Mouse (Mus musculus) stomach, embryonic 16.5 days (tissue): ENCODE measurements at regions not wholly inside any gene's neighbourhood (a gene's known extent, or its start where the extent isn't known, plus 50 kb on each side); places are given as distances from the start of the nearest gene placed in this dataset.

Experiments used
- ATAC-seq: fragments of 200-750 bp; cut with Nextera tagmentation; 2 replicates; pipeline ENCODE4 v1.8.0; 2017; ENCODE audit warnings: moderate number of reproducible peaks, moderate TSS enrichment; ENCODE audit not compliant: insufficient read depth, low FRiP score
- H3K27ac ChIP-seq: fragments of 300-500 bp; sonication (generic); 2 replicates; pipeline ENCODE4 v1.5.1; 2014; ENCODE audit warnings: low read length
- H3K27me3 ChIP-seq: fragments of 300-500 bp; sonication (generic); 2 replicates; pipeline ENCODE4 v1.6.1; 2014; ENCODE audit warnings: low read length, control low read depth, mixed read lengths; ENCODE audit not compliant: control insufficient read depth, insufficient read depth
- H3K36me3 ChIP-seq: fragments of 300-500 bp; sonication (generic); 2 replicates; pipeline ENCODE4 v1.6.1; 2014; ENCODE audit warnings: low read length; ENCODE audit not compliant: control insufficient read depth, insufficient read depth
- H3K4me1 ChIP-seq: fragments of 300-500 bp; sonication (generic); 2 replicates; pipeline ENCODE4 v1.6.1; 2014; ENCODE audit warnings: low read length, control low read depth, mixed read lengths; ENCODE audit not compliant: control insufficient read depth, insufficient read depth
- H3K4me2 ChIP-seq: fragments of 300-500 bp; sonication (generic); 2 replicates; pipeline ENCODE4 v1.6.1; 2014; ENCODE audit warnings: low read depth, low read length, mixed read lengths
- H3K4me3 ChIP-seq: fragments of 300-500 bp; sonication (generic); replicated peaks from 2 replicates; pipeline ENCODE4 v1.5.1; 2014; ENCODE audit warnings: mild to moderate bottlenecking, low read length
- H3K9ac ChIP-seq: fragments of 300-500 bp; sonication (generic); 2 replicates; pipeline ENCODE4 v1.6.1; 2014; ENCODE audit warnings: low read length
- H3K9me3 ChIP-seq: fragments of 300-500 bp; sonication (generic); replicated peaks from 2 replicates; pipeline ENCODE4 v1.6.1; 2016; ENCODE audit warnings: low read length, control low read depth; ENCODE audit not compliant: control insufficient read depth
- WGBS: fragments of 180-500 bp; shearing (Covaris S2); extraction: QIAGEN DNeasy Blood & Tissue Kit; methylation state at CpG from one replicate; pipeline ENCODE4 v1.1.7; 2014; 5-methylcytosine and 5-hydroxymethylcytosine counted together

DNA sequence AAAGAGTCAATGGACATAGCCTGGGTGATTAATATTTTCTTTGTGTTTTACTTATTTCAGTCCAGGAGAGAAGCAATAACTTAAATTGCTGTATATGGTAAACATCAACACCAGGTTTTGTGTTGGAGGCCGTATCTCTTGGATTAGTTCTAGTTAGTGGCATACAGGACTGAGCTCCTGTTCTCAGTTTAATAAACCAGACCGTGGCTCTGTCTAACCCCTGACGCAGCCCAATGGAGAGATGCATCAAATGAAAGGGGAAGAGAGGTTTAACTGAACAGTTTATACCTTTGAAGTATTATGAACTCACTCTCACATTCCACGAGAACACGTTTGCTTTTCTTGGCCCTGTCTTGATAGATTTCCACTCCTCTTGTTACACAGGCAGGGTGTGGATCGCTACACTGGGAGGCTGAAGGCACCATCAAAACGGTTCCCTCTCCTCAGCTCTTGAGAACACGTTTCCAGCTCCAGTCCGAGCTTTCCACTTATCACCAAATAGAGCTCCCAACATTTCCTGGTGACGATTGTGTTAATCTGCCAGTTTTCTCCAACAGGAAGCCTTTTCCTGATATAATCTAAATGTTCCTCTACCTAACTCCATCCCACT, 54.0 kb upstream of the Cerkl start:
- Histone ChIP-seq H3K36me3 (no peaks in the 10 kb centered on the region), H3K4me3 (no peak overlapping the region), H3K4me1 (peaks cover 4% of the 10 kb centered on the region; the same call in 1 of the 2 replicates), H3K9me3 (no peaks in the 10 kb centered on the region), H3K4me2 (no peak overlapping the region), H3K27ac (no peak overlapping the region), H3K27me3 (no peaks in the 10 kb centered on the region), H3K9ac (no peak overlapping the region)
- no peak for ATAC-seq
- WGBS: 60% methylated on average over 10 of the region's 10 CpGs

DNA sequence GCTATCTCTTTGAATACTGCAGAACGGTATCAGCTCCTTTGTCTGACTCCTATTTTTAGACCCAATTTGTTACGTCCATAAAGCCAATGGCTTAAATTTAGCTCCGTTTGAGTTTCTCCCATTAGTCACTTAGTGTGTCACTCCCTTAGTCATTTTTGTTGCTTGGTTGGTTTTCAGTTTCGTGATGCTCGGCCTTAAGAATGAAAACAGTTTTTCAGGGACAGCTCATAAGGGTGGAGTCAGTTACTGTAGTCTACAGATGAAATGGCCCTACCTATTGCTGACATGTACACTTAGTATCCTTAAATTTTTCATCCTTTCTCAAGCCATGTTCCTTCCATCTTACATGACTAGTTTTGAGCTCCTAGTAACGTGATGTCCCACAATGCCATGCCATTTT, 54.5 kb upstream of the Cerkl start:
- no peak overlapping the region for H3K4me2 ChIP-seq
- ATAC-seq: no peak
- H3K4me1 ChIP-seq: peaks cover 4% of the 10 kb centered on the region; the same call in 1 of the 2 replicates
- H3K9ac ChIP-seq: no peak overlapping the region
- H3K27ac ChIP-seq: no peak overlapping the region
- no peaks in the 10 kb centered on the region for H3K27me3 ChIP-seq
- WGBS: 63% methylated on average over 6 of the region's 6 CpGs
- no peaks in the 10 kb centered on the region for H3K9me3 ChIP-seq
- H3K36me3 ChIP-seq: no peaks in the 10 kb centered on the region
- H3K4me3 ChIP-seq: no peak overlapping the region

DNA sequence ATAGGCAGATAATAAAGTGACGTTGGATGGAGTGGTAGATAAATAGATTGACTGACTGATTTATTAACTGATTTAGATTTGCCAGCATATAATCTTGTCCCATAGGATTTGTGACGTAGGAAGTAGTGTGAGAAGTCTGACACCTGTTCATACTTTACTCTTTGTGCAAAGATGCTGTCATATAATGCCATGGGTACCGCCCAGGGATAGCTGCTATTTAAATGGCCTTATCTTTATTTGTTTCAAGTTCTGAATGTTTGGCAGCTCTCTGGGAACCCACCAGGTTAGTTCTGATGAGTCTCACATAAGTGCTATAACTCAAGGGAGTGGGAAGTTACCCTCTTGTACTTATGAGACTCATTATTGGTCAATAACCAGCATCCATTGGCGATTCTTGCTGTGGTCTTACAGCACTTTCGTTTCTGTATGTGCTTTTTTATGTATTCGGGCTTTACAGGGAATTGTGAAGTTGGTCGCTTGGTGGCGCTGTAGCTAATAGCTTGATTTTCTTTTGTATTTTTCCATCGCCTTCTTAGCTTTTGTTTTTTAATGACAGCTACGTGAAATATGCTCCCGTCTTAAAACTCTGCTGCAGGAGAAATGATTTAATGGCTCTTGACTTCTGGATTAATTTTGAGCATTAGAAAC, 55.2 kb upstream of the Cerkl start:
- WGBS: 20% methylated on average over 11 of the region's 11 CpGs
- no peak for ATAC-seq
- Histone ChIP-seq H3K27me3 (no peaks in the 10 kb centered on the region), H3K9ac (0 out of 2 replicates have a peak overlapping the region, but pooled peaks have one; percentile 51), H3K4me3 (no peak overlapping the region; the same call in 1 of the 2 replicates), H3K27ac (no peak overlapping the region; the same call in 1 of the 2 replicates), H3K4me1 (peaks cover 4% of the 10 kb centered on the region; the same call in 1 of the 2 replicates), H3K36me3 (no peaks in the 10 kb centered on the region), H3K4me2 (peak overlapping the region; percentile 39), H3K9me3 (no peaks in the 10 kb centered on the region)

DNA sequence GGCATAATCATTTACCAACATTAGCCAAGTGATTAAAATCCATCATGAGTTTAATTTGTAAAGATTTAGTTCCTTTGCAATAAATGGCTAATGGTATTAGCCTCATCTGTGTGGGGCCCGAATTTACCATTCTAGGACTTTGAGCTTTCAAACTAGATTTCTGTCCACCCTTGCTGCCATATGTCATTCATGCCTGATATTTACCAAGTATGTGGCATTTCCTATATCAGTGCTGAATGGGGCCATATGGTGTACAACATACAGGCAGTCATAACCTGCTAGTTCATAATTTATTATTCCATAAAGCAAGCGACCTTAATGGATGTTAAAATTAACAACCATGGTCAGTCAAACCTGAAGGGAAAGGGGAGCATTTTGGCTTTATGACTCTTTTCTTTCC, 55.8 kb upstream of the Cerkl start:
- Histone ChIP-seq H3K36me3 (no peaks in the 10 kb centered on the region), H3K27me3 (no peaks in the 10 kb centered on the region), H3K4me3 (no peak overlapping the region), H3K9me3 (no peaks in the 10 kb centered on the region), H3K4me1 (peaks cover 4% of the 10 kb centered on the region; the same call in 1 of the 2 replicates), H3K4me2 (peak overlapping the region; percentile 39), H3K9ac (no peak overlapping the region), H3K27ac (no peak overlapping the region)
- no peak for ATAC-seq
- 49% methylated on average over 2 of the region's 2 CpGs for WGBS

DNA sequence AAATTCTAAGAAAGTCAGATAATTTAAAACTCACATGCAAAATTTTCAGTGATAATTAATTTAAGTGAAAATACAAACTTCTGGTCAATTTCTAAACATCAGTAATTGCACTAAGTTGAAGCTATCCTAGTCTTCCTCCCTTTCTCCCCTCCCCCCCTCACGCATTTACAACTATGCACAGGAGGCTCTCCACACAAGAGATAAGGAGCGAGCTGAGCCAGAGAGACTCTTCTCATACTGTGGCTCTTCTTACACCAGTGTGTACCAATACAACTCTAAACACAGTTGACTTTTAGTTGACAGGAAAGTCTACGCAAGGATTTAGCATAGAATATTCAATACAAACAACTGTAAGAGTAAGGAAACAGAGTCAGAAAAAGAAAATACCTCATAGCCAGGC, 57.1 kb upstream of the Cerkl start:
- Histone ChIP-seq H3K27me3 (no peaks in the 10 kb centered on the region), H3K36me3 (no peaks in the 10 kb centered on the region), H3K4me3 (no peak overlapping the region), H3K9ac (no peak overlapping the region), H3K9me3 (no peaks in the 10 kb centered on the region), H3K27ac (no peak overlapping the region), H3K4me1 (peaks cover 4% of the 10 kb centered on the region; the same call in 1 of the 2 replicates), H3K4me2 (no peak overlapping the region)
- 71% methylated on average over 3 of the region's 3 CpGs for WGBS
- ATAC-seq: no peak

DNA sequence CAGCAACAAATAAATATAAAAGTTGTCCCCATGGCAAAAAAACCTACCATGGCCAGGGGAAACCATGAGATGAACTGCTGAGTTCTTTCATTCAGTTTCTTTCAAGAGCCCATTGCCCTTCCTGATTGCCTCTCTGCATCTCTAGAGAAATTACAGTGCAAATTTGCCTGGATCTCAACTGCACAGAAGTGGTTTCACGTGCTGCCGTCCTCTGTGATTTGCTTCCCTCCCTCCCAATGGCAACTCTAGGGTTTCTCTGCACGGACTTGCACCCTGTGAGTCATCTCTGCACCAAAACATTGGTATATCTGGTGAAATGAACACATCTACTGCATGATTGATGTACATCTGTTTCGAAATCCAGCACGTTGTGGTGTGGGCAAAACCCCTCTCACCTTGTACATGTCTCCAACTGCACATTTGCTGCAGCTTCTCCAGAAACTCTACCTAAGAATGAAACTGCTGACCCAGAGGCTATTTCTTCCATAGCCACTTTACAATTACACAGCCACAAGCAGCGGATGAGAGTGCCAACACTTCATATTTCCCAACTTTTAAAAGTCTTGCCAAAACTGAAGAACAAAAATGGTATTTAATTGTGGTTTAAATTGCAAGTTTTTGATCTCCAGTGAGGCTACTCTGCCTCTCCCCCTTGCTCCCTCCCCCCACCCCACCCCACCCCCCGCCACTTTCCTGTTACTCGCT, 61.6 kb upstream of the Cerkl start:
- Histone ChIP-seq H3K4me3 (no peak overlapping the region), H3K9ac (no peak overlapping the region), H3K4me2 (no peak overlapping the region), H3K36me3 (no peaks in the 10 kb centered on the region), H3K4me1 (peaks cover 3% of the 10 kb centered on the region; the same call in 1 of the 2 replicates), H3K27ac (0 out of 2 replicates have a peak overlapping the region, but pooled peaks have one; percentile 34), H3K9me3 (no peaks in the 10 kb centered on the region), H3K27me3 (no peaks in the 10 kb centered on the region)
- WGBS: 70% methylated on average over 8 of the region's 8 CpGs
- ATAC-seq: no peak

DNA sequence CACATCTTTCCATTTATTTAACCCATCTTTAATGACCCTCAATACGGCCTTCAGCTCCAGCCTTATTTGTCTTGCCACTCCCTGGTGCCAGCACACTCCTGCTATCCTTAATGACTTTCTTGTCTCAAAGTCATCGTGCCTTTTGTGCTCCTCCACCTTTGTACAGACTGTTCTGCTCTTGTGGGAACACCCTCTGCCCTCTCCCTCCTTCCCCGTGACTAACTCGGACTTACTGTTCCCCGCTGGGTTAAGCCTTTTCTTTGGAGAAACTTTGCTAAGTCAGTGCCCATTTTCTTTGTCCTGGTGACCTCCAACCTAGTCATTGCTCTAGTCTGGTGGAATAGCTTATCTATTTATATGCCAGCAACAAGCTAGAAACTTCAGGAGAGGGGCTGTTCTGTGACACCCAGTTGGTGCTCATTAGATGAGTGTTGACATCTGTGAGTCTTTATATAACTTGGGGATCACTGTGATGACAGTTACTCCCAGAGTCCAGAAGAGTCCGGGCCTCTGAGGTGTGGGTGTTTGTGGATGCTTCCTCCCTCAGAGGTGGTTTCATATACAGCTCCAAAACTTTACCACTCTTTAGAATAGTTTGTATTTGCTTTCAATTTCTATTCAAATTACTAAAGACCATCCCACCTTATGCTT, 63.3 kb upstream of the Cerkl start:
- Histone ChIP-seq H3K4me2 (no peak overlapping the region), H3K9me3 (no peaks in the 10 kb centered on the region), H3K9ac (no peak overlapping the region), H3K4me3 (no peak overlapping the region), H3K36me3 (no peaks in the 10 kb centered on the region), H3K27me3 (no peaks in the 10 kb centered on the region), H3K27ac (peak overlapping the region; percentile 29; the same call in 1 of the 2 replicates), H3K4me1 (peaks cover 3% of the 10 kb centered on the region; the same call in 1 of the 2 replicates)
- peak; percentile 85 for ATAC-seq
- 64% methylated on average over 6 of the region's 6 CpGs for WGBS

DNA sequence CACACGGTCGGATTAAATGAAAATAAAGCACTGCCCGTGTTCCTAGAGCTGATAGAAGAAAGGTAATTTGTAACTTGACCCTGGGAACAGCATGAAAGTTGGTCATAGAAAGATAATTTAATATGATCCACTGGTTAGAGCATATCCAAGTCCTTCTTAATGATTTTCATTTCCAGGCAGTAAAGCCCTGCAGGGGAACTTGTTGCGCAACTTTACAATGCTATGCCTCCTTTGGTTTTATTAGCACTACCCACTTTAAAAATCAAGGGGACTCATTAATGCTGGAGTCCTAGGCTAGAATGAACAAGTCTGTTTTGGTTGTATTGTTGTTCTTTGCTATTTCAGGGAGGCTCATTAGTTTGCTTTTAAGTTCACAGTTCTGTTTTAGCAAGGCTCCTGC, 66.9 kb upstream of the Cerkl start:
- Histone ChIP-seq H3K36me3 (no peaks in the 10 kb centered on the region), H3K9me3 (no peaks in the 10 kb centered on the region), H3K9ac (no peak overlapping the region), H3K27me3 (no peaks in the 10 kb centered on the region), H3K4me3 (no peak overlapping the region), H3K4me2 (no peak overlapping the region), H3K27ac (no peak overlapping the region), H3K4me1 (peaks cover 3% of the 10 kb centered on the region; the same call in 1 of the 2 replicates)
- WGBS: 69% methylated on average over 4 of the region's 4 CpGs
- ATAC-seq: no peak

DNA sequence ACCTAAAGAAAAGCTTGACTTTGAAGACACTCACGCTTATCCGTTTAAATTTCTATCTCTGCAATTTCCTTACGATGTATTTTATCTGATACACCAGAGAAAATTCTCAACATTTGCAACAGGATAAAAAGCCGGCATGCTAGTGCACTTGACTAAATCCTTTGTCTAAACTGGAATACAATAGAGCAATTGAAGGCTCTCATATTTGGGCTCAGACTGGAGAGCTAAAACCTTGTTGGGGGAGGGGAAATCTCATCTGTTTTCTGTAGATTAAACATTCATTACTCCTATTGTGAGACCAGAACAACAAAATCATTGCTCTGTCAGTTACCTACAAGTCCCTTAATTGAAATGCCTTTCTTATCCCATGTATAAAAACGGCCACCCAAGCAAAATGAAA, 70.9 kb upstream of the Cerkl start:
- no peaks in the 10 kb centered on the region for H3K27me3 ChIP-seq
- no peak overlapping the region for H3K4me3 ChIP-seq
- no peak for ATAC-seq
- no peak overlapping the region for H3K27ac ChIP-seq
- H3K36me3 ChIP-seq: no peaks in the 10 kb centered on the region
- 66% methylated on average over 5 of the region's 5 CpGs for WGBS
- H3K4me2 ChIP-seq: no peak overlapping the region
- no peaks in the 10 kb centered on the region for H3K9me3 ChIP-seq
- H3K9ac ChIP-seq: no peak overlapping the region
- no peaks in the 10 kb centered on the region for H3K4me1 ChIP-seq
